Comparison of ENCODE assay signal across 9 mouse cellular contexts in genomic region chr2:52605321-52605720, GRCm38 (mm10).
A peak's percentile ranks its signal among the peaks of the same experiment; 100 is the strongest.
DNase-seq lines count a peak whose midpoint lies in the region; TF ChIP-seq lines count a peak whose summit lies in the region.
"Had no signal": no experiment of that assay in that cellular context is flagged by ENCODE, and none has a peak within 500 bp of the region (broad histone marks: within the 10 kb centered on the region; RNA-seq: fewer than 3 reads in every experiment).

No protein-coding gene starts in this region.

- no peaks in the 10 kb centered on the region for H3K36me3 ChIP-seq in kidney, adult 2 months (ENCODE audit: control insufficient read depth, insufficient read depth, low read length)
- H3K36me3 ChIP-seq: lung, embryonic 15.5 days had no signal

- peak; percentile 46 for TF ChIP-seq CTCF in kidney, adult 2 months (conservative IDR thresholded peaks at IDR 0.05; ENCODE audit: insufficient read depth, insufficient read length, low read depth, low read length)
- peak; percentile 90 for TF ChIP-seq CTCF in layer of hippocampus, adult 2 months (conservative IDR thresholded peaks at IDR 0.05)

- 24% methylated on average over 4 of the region's 4 CpGs for WGBS in kidney, adult 2 months

- H3K4me1 ChIP-seq in kidney, adult 2 months (ENCODE audit: control insufficient read depth, insufficient read depth, low read length), result 0 out of 2 replicates have a peak, but pooled peaks cover 7% of the 10 kb centered on the region

- no peak for TF ChIP-seq POLR2A in kidney, adult 2 months (IDR thresholded peaks at IDR 0.05; ENCODE audit: low read depth, low read length)

- H3K27ac ChIP-seq in kidney, adult 2 months (ENCODE audit: insufficient read depth, low read depth, low read length), result no peak overlapping the region
- H3K27ac ChIP-seq in layer of hippocampus, adult 2 months, result no peak overlapping the region
- H3K27ac ChIP-seq: lung, embryonic 15.5 days had no signal

- H3K4me3 ChIP-seq in kidney, adult 2 months (ENCODE audit: insufficient read depth, low read depth, low read length), result no peak overlapping the region
- no peak overlapping the region for H3K4me3 ChIP-seq in layer of hippocampus, adult 2 months
- H3K4me3 ChIP-seq: lung, embryonic 15.5 days had no signal

- H3K27me3 ChIP-seq in kidney, adult 2 months (replicated peaks; ENCODE audit: control insufficient read depth, insufficient read depth, low read length), result no peaks in the 10 kb centered on the region
- H3K27me3 ChIP-seq: lung, embryonic 15.5 days had no signal

- peak; percentile 66 for DNase-seq in kidney, adult 2 months
- DNase-seq in kidney, adult 11 months, result no peak
- DNase-seq in R1 (ENCODE audit: low read depth, low spot score), result peak; percentile 52
- DNase-seq in cerebellum, postnatal 4 days (ENCODE audit: low spot score in 2 of 2), result peak; percentile 45 to 71
- DNase-seq in heart, adult 8-10 months (ENCODE audit: low spot score), result peak; percentile 60
- peak; percentile 60 to 80 for DNase-seq in layer of hippocampus, adult 2 months (ENCODE audit: low spot score in 2 of 2)
- DNase-seq in lung, postnatal 14 days, result peak; percentile 78
- peak; percentile 32 to 34 for DNase-seq in right cerebral cortex, postnatal 36 days (ENCODE audit: low spot score in 2 of 2)
